Mouse (Mus musculus) heart, adult 2 months (tissue): ENCODE measurements around the gene Gm44511.
"Not testable (repeated sequence)": the region's sequence is repeated elsewhere in the genome, so short reads cannot be mapped to it uniquely, and the experiment has no call there.

Source experiments
- CTCF ChIP-seq: fragments of 200-600 bp; IDR thresholded peaks from 2 replicates; pipeline ENCODE4 v1.8.1; 2022; ENCODE audit warnings: antibody characterized with exemption, mild to moderate bottlenecking, moderate library complexity
- POLR2A ChIP-seq: fragments of 200-500 bp; IDR thresholded peaks from 2 replicates; pipeline ENCODE4 v1.6.1; 2011; ENCODE audit warnings: mild to moderate bottlenecking, low read depth, low read length, control low read depth; ENCODE audit not compliant: insufficient read depth

GRCm38 (mm10) chr6:128840669-128841068 lies 14.6 kb upstream of the Gm44511 start:
- not testable (repeated sequence) for TF ChIP-seq CTCF, POLR2A
